Mouse (Mus musculus): ENCODE measurements at regions not wholly inside any gene's neighbourhood (a gene's known extent, or its start where the extent isn't known, plus 50 kb on each side); places are given as distances from the start of the nearest gene placed in this dataset.

GRCm38 (mm10) chr12:9450620-9451019, 119.3 kb upstream of the Osr1 start:
- DNase-seq, result no peak

GRCm38 (mm10) chr12:9460193-9460592, 109.7 kb upstream of the Osr1 start:
- DNase-seq, result no peak

- no peak for DNase-seq
These were observed 100.1 kb upstream of the Osr1 start for GRCm38 (mm10) chr12:9469655-9470470.

- DNase-seq, result no peak
These were observed 94.1 kb upstream of the Osr1 start for GRCm38 (mm10) chr12:9475836-9476235.

GRCm38 (mm10) chr12:9478201-9478600, 91.7 kb upstream of the Osr1 start:
- no peak for DNase-seq

GRCm38 (mm10) chr12:9487674-9488413, 82.1 kb upstream of the Osr1 start:
- DNase-seq, result no peak

- no peak for DNase-seq
These were observed 56.0 kb upstream of the Osr1 start for GRCm38 (mm10) chr12:9513926-9514325.

GRCm38 (mm10) chr12:9518782-9519181, 51.1 kb upstream of the Osr1 start:
- DNase-seq, result no peak

- DNase-seq, result no peak
These were observed 50.6 kb upstream of the Osr1 start for GRCm38 (mm10) chr12:9519346-9519745.

Measured in right cerebral cortex, postnatal 25 days (tissue).